Mouse (Mus musculus) hindbrain, embryonic 10.5 days (tissue): ENCODE results near the gene Gm4792. TPM values are rescaled to one million over a fixed set of nuclear protein-coding genes. Genes with fewer than 3 reads are reported as not detected.
A peak's percentile ranks its signal among the peaks of the same experiment; 100 is the strongest.

Source experiments
- DNase-seq: peaks from one replicate; pipeline ENCODE4 v3.0.0-alpha.2; 2017; ENCODE audit warnings: low spot score
- H3K27ac ChIP-seq: fragments of 300-500 bp; sonication (generic); 2 replicates; pipeline ENCODE4 v1.5.1; 2016; ENCODE audit warnings: mild to moderate bottlenecking, moderate library complexity
- H3K27me3 ChIP-seq: fragments of 300-500 bp; sonication (generic); 2 replicates; pipeline ENCODE4 v1.6.1; 2016; ENCODE audit warnings: mild to moderate bottlenecking; ENCODE audit not compliant: poor library complexity, insufficient read depth, severe bottlenecking
- H3K36me3 ChIP-seq: fragments of 300-500 bp; sonication (generic); 2 replicates; pipeline ENCODE4 v1.6.1; 2016; ENCODE audit warnings: mild to moderate bottlenecking, moderate library complexity
- H3K4me1 ChIP-seq: fragments of 300-500 bp; sonication (generic); replicated peaks from 2 replicates; pipeline ENCODE4 v1.6.1; 2016; ENCODE audit warnings: mild to moderate bottlenecking
- H3K4me3 ChIP-seq: fragments of 300-500 bp; sonication (generic); 2 replicates; pipeline ENCODE4 v1.5.1; 2016; ENCODE audit warnings: mild to moderate bottlenecking, moderate library complexity
- H3K9me3 ChIP-seq: fragments of 300-500 bp; sonication (generic); 2 replicates; pipeline ENCODE4 v1.6.1; 2016; ENCODE audit warnings: mild to moderate bottlenecking, moderate library complexity
- WGBS: fragments of 180-500 bp; shearing (Covaris S2); methylation state at CpG from one replicate; pipeline ENCODE4 v1.1.7; 2016; 5-methylcytosine and 5-hydroxymethylcytosine counted together
- polyA plus RNA-seq: library from polyadenylated mRNA; unstranded; fragments of >200 nt; fragmentation: Nextera tagmentation; extraction: Ambion mirVana; gene quantifications from 2 replicates; pipeline ENCODE4 v1.2.1, GENCODE M21; 2016

Gene Gm4792
- polyA plus RNA-seq, 1 experiment from 2014 or later, result 0.42 TPM

GRCm38 (mm10) chr10:94253260-94253807 is 45.2 kb downstream of the Gm4792 start:
- no peaks in the 10 kb centered on the region for H3K9me3 ChIP-seq
- no peak overlapping the region for H3K4me3 ChIP-seq
- no peak for DNase-seq
- 72% methylated on average over 17 of the region's 17 CpGs for WGBS
- H3K36me3 ChIP-seq, result no peaks in the 10 kb centered on the region
- H3K4me1 ChIP-seq, result peaks cover 14% of the 10 kb centered on the region
- no peak overlapping the region for H3K27ac ChIP-seq
- no peaks in the 10 kb centered on the region for H3K27me3 ChIP-seq

DNA sequence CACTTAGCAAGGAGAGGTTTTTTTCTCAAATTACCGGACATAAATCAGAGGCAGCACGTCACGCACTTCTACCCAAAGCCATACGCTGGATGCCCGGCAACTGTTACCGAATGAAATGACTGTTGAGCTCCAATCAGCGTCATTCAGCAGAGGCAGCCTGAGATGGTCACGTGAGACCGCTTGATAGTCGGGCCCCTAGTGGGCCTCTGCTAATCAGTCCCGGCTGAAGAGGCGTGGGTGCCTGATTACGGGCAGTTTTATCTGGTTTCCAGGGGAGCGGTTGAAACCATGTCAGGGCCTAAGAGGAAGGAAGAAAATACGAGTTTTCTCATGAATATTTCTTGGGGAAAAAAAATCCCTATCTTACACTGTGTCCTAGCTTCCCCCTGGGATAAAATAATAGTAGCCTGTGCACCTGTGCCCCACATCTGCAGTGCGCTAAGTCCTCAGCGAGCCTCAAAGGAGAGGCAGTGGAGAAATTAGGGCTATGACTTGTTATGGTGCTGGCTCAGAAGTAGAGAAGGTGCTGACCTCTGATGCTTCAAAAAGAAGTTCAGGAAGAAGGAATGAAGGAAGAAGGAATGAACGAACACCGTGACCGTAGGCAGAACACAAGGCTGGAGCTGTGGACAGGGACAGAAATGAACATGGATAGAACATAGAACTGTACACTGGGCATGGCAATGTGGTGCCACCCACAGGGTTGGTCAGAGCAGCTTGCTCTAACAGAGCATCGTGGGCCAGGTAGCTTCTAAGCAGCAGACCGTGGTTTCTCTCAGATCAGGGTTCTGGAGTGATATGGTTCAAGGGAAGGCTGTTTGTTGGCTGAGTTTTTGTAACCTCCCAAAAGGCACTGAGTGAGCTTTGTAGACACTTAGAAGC is 48.7 kb downstream of the Gm4792 start:
- peak; percentile 45 for DNase-seq
- H3K4me3 ChIP-seq, result no peak overlapping the region
- H3K36me3 ChIP-seq, result no peaks in the 10 kb centered on the region
- H3K9me3 ChIP-seq, result no peaks in the 10 kb centered on the region
- peak overlapping the region; percentile 36; the same call in 1 of the 2 replicates for H3K27ac ChIP-seq
- H3K27me3 ChIP-seq, result no peaks in the 10 kb centered on the region
- 60% methylated on average over 22 of the region's 22 CpGs for WGBS
- peaks cover 10% of the 10 kb centered on the region for H3K4me1 ChIP-seq

GRCm38 (mm10) chr10:94247748-94248349 is 50.7 kb downstream of the Gm4792 start:
- Histone ChIP-seq H3K27ac (peak overlapping the region; percentile 8; the same call in 1 of the 2 replicates), H3K36me3 (no peaks in the 10 kb centered on the region), H3K4me1 (peaks cover 10% of the 10 kb centered on the region), H3K27me3 (no peaks in the 10 kb centered on the region), H3K4me3 (no peak overlapping the region), H3K9me3 (0 out of 2 replicates have a peak, but pooled peaks cover 2% of the 10 kb centered on the region)
- WGBS, result 89% methylated on average over 7 of the region's 7 CpGs
- no peak for DNase-seq

Other genes with a start within 250 kb of the Gm4792 start
- gene Nr2c1, start 150.7 kb downstream of the Gm4792 start, polyA plus RNA-seq, result 12.1 and 13.6 TPM in 2 replicates
- gene Ndufa12, start 100.0 kb downstream of the Gm4792 start, polyA plus RNA-seq, result 581 and 616 TPM in 2 replicates
- gene Tmcc3, start 13.2 kb upstream of the Gm4792 start, polyA plus RNA-seq, result 3.2 and 3.4 TPM in 2 replicates